Mouse (Mus musculus) CH12.LX (cell line): ENCODE measurements at regions not wholly inside any gene's neighbourhood (a gene's known extent, or its start where the extent isn't known, plus 50 kb on each side); places are given as distances from the start of the nearest gene placed in this dataset.

Experiments
- DNase-seq: peaks from one replicate; pipeline ENCODE4 v3.0.0-alpha.2; 2013; ENCODE audit errors: extremely low read depth
- H3K27ac ChIP-seq: 2 replicates; pipeline ENCODE4 v1.5.1; 2012; ENCODE audit warnings: low read depth, mild to moderate bottlenecking, control low read depth, moderate library complexity; ENCODE audit not compliant: insufficient read depth
- H3K27me3 ChIP-seq: replicated peaks from 2 replicates; pipeline ENCODE3; 2012; ENCODE audit warnings: inconsistent platforms
- H3K36me3 ChIP-seq, 2 experiments: replicated peaks in 1 of 2; 2 replicates each; pipeline versions ENCODE3 to v1.6.1; 2012; ENCODE audit warnings: inconsistent platforms in 1 of 2, low read length in 1 of 2, mild to moderate bottlenecking in 1 of 2, mixed read lengths in 1 of 2, moderate library complexity in 1 of 2; ENCODE audit not compliant: control insufficient read depth in 1 of 2, insufficient read depth in 1 of 2
- H3K4me1 ChIP-seq, 2 experiments: 2 replicates each; pipeline ENCODE4 v1.6.1; 2012; ENCODE audit warnings: inconsistent platforms in 1 of 2, moderate library complexity in 1 of 2; ENCODE audit not compliant: insufficient read depth in 2 of 2, control insufficient read depth in 1 of 2
- H3K4me2 ChIP-seq: 2 replicates; pipeline ENCODE4 v1.6.1; 2012; ENCODE audit warnings: low read depth, mild to moderate bottlenecking, control low read depth; ENCODE audit not compliant: poor library complexity, insufficient read depth, severe bottlenecking
- H3K4me3 ChIP-seq, 3 experiments: fragments of 150-350 bp in 1 of 3; sonication (generic) in 1 of 3; replicated peaks in 1 of 3; 2 replicates each; pipeline versions ENCODE3 to v1.5.1; 2011 to 2012; ENCODE audit warnings: low read depth in 2 of 3, low read length in 2 of 3, mild to moderate bottlenecking in 2 of 3, moderate library complexity in 2 of 3, control low read depth in 1 of 3, improper control_type of control experiment in 1 of 3, inconsistent platforms in 1 of 3, mixed read lengths in 1 of 3; ENCODE audit not compliant: poor library complexity in 1 of 3
- H3K79me2 ChIP-seq: replicated peaks from 2 replicates; pipeline ENCODE4 v1.6.1; 2012; ENCODE audit warnings: mild to moderate bottlenecking, moderate library complexity; ENCODE audit not compliant: control insufficient read depth, poor library complexity, insufficient read depth, severe bottlenecking; ENCODE audit errors: extremely low read depth
- H3K9ac ChIP-seq: 2 replicates; pipeline ENCODE4 v1.6.1; 2012; ENCODE audit warnings: low read depth, mild to moderate bottlenecking, control low read depth, moderate library complexity; ENCODE audit not compliant: insufficient read depth
- H3K9me3 ChIP-seq: replicated peaks from 2 replicates; pipeline ENCODE3; 2012; ENCODE audit warnings: low read length, inconsistent platforms, mixed read lengths
- BHLHE40 ChIP-seq: IDR thresholded peaks from 2 replicates; pipeline ENCODE4 v1.6.1; 2011; ENCODE audit warnings: mild to moderate bottlenecking, low read depth, low read length, improper control_type of control experiment
- CHD2 ChIP-seq: IDR thresholded peaks from 2 replicates; pipeline ENCODE4 v1.6.1; 2011; ENCODE audit warnings: low read length, improper control_type of control experiment
- ELF1 ChIP-seq: IDR thresholded peaks from 2 replicates; pipeline ENCODE4 v1.6.1; 2014; ENCODE audit warnings: low read depth, mild to moderate bottlenecking, inconsistent platforms, low read length, improper control_type of control experiment
- EP300 ChIP-seq: IDR thresholded peaks from 2 replicates; pipeline ENCODE4 v1.6.1; 2011; ENCODE audit warnings: low read length, improper control_type of control experiment
- ETS1 ChIP-seq: conservative IDR thresholded peaks from 2 replicates; pipeline ENCODE4 v1.6.1; 2012; ENCODE audit warnings: low read depth, mild to moderate bottlenecking, inconsistent platforms, low read length, improper control_type of control experiment, moderate library complexity
- GABPA ChIP-seq: IDR thresholded peaks from 2 replicates; pipeline ENCODE4 v1.6.1; 2012; ENCODE audit warnings: low read depth, low read length, improper control_type of control experiment, inconsistent platforms; ENCODE audit not compliant: insufficient replicate concordance
- HCFC1 ChIP-seq: IDR thresholded peaks from 2 replicates; pipeline ENCODE4 v1.6.1; 2012; ENCODE audit warnings: low read depth, mild to moderate bottlenecking, inconsistent platforms, low read length, improper control_type of control experiment
- IRF4 ChIP-seq: IDR thresholded peaks from 2 replicates; pipeline ENCODE4 v1.6.1; 2014; ENCODE audit warnings: low read depth, mild to moderate bottlenecking, inconsistent platforms, low read length, improper control_type of control experiment
- JUND ChIP-seq: conservative IDR thresholded peaks from 2 replicates; pipeline ENCODE4 v1.6.1; 2011; ENCODE audit warnings: low read depth, low read length, improper control_type of control experiment
- MAFK ChIP-seq: IDR thresholded peaks from 2 replicates; pipeline ENCODE4 v1.6.1; 2011; ENCODE audit warnings: low read length, improper control_type of control experiment; ENCODE audit not compliant: insufficient replicate concordance
- MAX ChIP-seq: IDR thresholded peaks from 2 replicates; pipeline ENCODE4 v1.6.1; 2011; ENCODE audit warnings: low read length, improper control_type of control experiment
- MAZ ChIP-seq: IDR thresholded peaks from 2 replicates; pipeline ENCODE4 v1.6.1; 2012; ENCODE audit warnings: low read depth, mild to moderate bottlenecking, inconsistent platforms, low read length, improper control_type of control experiment, moderate library complexity
- MXI1 ChIP-seq: IDR thresholded peaks from 2 replicates; pipeline ENCODE4 v1.6.1; 2011; ENCODE audit warnings: mild to moderate bottlenecking, low read depth, low read length, improper control_type of control experiment
- MYC ChIP-seq: IDR thresholded peaks from 2 replicates; pipeline ENCODE4 v1.6.1; 2011; ENCODE audit warnings: low read depth, mild to moderate bottlenecking, improper control_type of control experiment, low read length
- NELFE ChIP-seq: IDR thresholded peaks from 2 replicates; pipeline ENCODE4 v1.6.1; 2011; ENCODE audit warnings: low read depth, low read length, improper control_type of control experiment
- PAX5 ChIP-seq: IDR thresholded peaks from 2 replicates; pipeline ENCODE4 v1.6.1; 2012; ENCODE audit warnings: low read length, inconsistent platforms, mixed read lengths
- POLR2AphosphoS2 ChIP-seq: IDR thresholded peaks from 2 replicates; pipeline ENCODE4 v1.6.1; 2011; ENCODE audit warnings: low read depth, low read length, improper control_type of control experiment
- RAD21 ChIP-seq: IDR thresholded peaks from 2 replicates; pipeline ENCODE4 v1.6.1; 2011; ENCODE audit warnings: low read depth, mild to moderate bottlenecking, low read length, improper control_type of control experiment, moderate library complexity
- RCOR1 ChIP-seq: conservative IDR thresholded peaks from 2 replicates; pipeline ENCODE4 v1.6.1; 2012; ENCODE audit warnings: low read depth, mild to moderate bottlenecking, inconsistent platforms, low read length, improper control_type of control experiment
- SMC3 ChIP-seq: IDR thresholded peaks from 2 replicates; pipeline ENCODE4 v1.6.1; 2011; ENCODE audit warnings: low read depth, low read length, improper control_type of control experiment
- USF1 ChIP-seq: IDR thresholded peaks from 2 replicates; pipeline ENCODE4 v1.6.1; 2014; ENCODE audit warnings: low read depth, mild to moderate bottlenecking, inconsistent platforms, low read length, improper control_type of control experiment
- ZC3H11A ChIP-seq: IDR thresholded peaks from 2 replicates; pipeline ENCODE4 v1.6.1; 2012; ENCODE audit warnings: low read depth, mild to moderate bottlenecking, inconsistent platforms, low read length, improper control_type of control experiment
- ZKSCAN1 ChIP-seq: IDR thresholded peaks from 2 replicates; pipeline ENCODE4 v1.6.1; 2012; ENCODE audit warnings: low read depth, inconsistent platforms, low read length, improper control_type of control experiment, borderline replicate concordance
- ZMIZ1 ChIP-seq: IDR thresholded peaks from 2 replicates; pipeline ENCODE4 v1.6.1; 2012; ENCODE audit warnings: low read depth, mild to moderate bottlenecking, inconsistent platforms, low read length, improper control_type of control experiment
- ZNF384 ChIP-seq: IDR thresholded peaks from 2 replicates; pipeline ENCODE4 v1.6.1; 2012; ENCODE audit warnings: low read depth, low read length, improper control_type of control experiment, inconsistent platforms
- dilution Hi-C: fragments of 300-500 bp; cut with MboI; formaldehyde crosslinking; loops from 2 replicates; pipeline ENCODE4 v1.14.3; 2020; ENCODE audit warnings: low sequenced_read_pairs; ENCODE audit not compliant: extremely low pct_unique_long_range_greater_than_20kb, extremely low pct_ligation_motif_present
- in situ Hi-C: fragments of 300-500 bp; cut with MboI; formaldehyde crosslinking; loops from 3 replicates; pipeline ENCODE4 v1.14.3; 2019; ENCODE audit warnings: low sequenced_read_pairs, low pct_ligation_motif_present, low pct_unique_long_range_greater_than_20kb, mixed read lengths

GRCm38 (mm10) chr3:52894812-52895211 lies 122.2 kb downstream of the Cog6 start:
- no peak overlapping the region for H3K9ac ChIP-seq
- H3K4me1 ChIP-seq: no peaks in the 10 kb centered on the region
- no peaks in the 10 kb centered on the region for H3K79me2 ChIP-seq
- no peak overlapping the region for H3K27ac ChIP-seq
- TF ChIP-seq ZC3H11A: no peak
- no peak for TF ChIP-seq MAFK
- TF ChIP-seq IRF4: no peak
- no peak for TF ChIP-seq BHLHE40
- TF ChIP-seq MAZ: no peak
- no peak for TF ChIP-seq RCOR1
- TF ChIP-seq MAX: no peak
- no peak for TF ChIP-seq ETS1
- TF ChIP-seq ZNF384: no peak
- TF ChIP-seq PAX5: no peak
- TF ChIP-seq USF1: no peak
- TF ChIP-seq EP300: no peak
- no peak for TF ChIP-seq CHD2
- TF ChIP-seq RAD21: no peak
- no peak for TF ChIP-seq HCFC1
- no peak for TF ChIP-seq MXI1
- TF ChIP-seq GABPA: no peak
- no peak overlapping the region for H3K4me2 ChIP-seq
- no peaks in the 10 kb centered on the region for H3K9me3 ChIP-seq
- in situ Hi-C loops (no loop called here), dilution Hi-C loops (no loop called here)
- no peak for DNase-seq
- H3K4me3 ChIP-seq: no peak overlapping the region
- no peaks in the 10 kb centered on the region for H3K27me3 ChIP-seq
- no peaks in the 10 kb centered on the region for H3K36me3 ChIP-seq

- H3K79me2 ChIP-seq: no peaks in the 10 kb centered on the region
- TF ChIP-seq RCOR1: no peak
- TF ChIP-seq IRF4: no peak
- TF ChIP-seq SMC3: no peak
- TF ChIP-seq ELF1: no peak
- no peak for TF ChIP-seq MAFK
- TF ChIP-seq POLR2AphosphoS2: no peak
- TF ChIP-seq GABPA: no peak
- TF ChIP-seq EP300: no peak
- no peak for TF ChIP-seq ZMIZ1
- no peak for TF ChIP-seq NELFE
- no peak for TF ChIP-seq MYC
- no peak for TF ChIP-seq BHLHE40
- no peak for TF ChIP-seq ZKSCAN1
- TF ChIP-seq ETS1: no peak
- TF ChIP-seq JUND: no peak
- no peaks in the 10 kb centered on the region for H3K9me3 ChIP-seq
- H3K9ac ChIP-seq: no peak overlapping the region
- DNase-seq: no peak
- no peak overlapping the region for H3K4me2 ChIP-seq
- no peaks in the 10 kb centered on the region for H3K36me3 ChIP-seq
- H3K4me3 ChIP-seq: no peak overlapping the region
- H3K27ac ChIP-seq: no peak overlapping the region
- H3K4me1 ChIP-seq: no peaks in the 10 kb centered on the region
- dilution Hi-C loops: no loop called here
- in situ Hi-C loops: no loop called here
- no peaks in the 10 kb centered on the region for H3K27me3 ChIP-seq
Measured at GRCm38 (mm10) chr3:52889156-52889715, 127.8 kb downstream of the Cog6 start.
